Mouse (Mus musculus) stomach, postnatal 0 days (tissue): Measurements from ENCODE around the gene Gtf2h5.
A peak's percentile ranks its signal among the peaks of the same experiment; 100 is the strongest.

Experiments
- CTCF ChIP-seq: IDR thresholded peaks from 2 replicates; pipeline ENCODE4 v1.5.1; 2016; ENCODE audit warnings: antibody characterized with exemption, low read depth, mild to moderate bottlenecking, moderate library complexity
- EP300 ChIP-seq: optimal IDR thresholded peaks from 2 replicates; pipeline ENCODE3; 2016; ENCODE audit warnings: antibody characterized with exemption

DNA sequence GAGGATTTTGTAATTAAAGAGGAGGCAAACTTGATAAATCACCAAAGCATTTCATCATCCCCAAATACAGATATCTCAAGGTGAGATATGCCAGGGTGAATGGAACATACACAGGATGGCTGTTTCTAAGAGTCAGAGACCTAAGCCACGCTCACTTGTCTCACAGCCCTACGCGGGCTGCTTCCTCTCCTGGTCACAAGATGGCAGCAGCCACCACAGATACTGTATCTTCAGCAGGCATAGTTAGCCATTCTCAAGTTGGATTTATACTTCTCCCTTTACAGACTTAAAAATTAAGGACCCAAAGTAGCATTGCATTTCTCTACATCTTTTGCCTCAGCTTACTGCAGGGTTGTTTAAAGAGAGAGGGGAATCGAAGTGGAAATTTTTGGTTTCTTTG lies 18.3 kb downstream of the Gtf2h5 start:
- peak; percentile 91 for TF ChIP-seq CTCF
- TF ChIP-seq EP300: no peak
